Mouse (Mus musculus): Measurements from ENCODE around the gene Dgkh.

- TF ChIP-seq POLR2A (IDR thresholded peaks at IDR 0.05; ENCODE audit: extremely low read depth, insufficient read depth, low read length): no peak
- no peak for TF ChIP-seq CTCF (IDR thresholded peaks at IDR 0.05; ENCODE audit: low read depth, low read length)
These were observed 16.5 kb downstream of the Dgkh start for GRCm38 (mm10) chr14:78716035-78716434.
